Mouse (Mus musculus) liver, embryonic 14.5 days (tissue): ENCODE measurements at regions not wholly inside any gene's neighbourhood (a gene's known extent, or its start where the extent isn't known, plus 50 kb on each side); places are given as distances from the start of the nearest gene placed in this dataset.

Experiments used
- CTCF ChIP-seq: IDR thresholded peaks from 2 replicates; pipeline ENCODE4 v1.5.1; 2016; ENCODE audit warnings: antibody characterized with exemption, low read depth, control low read depth
- EP300 ChIP-seq: IDR thresholded peaks from 2 replicates; pipeline ENCODE4 v1.6.1; 2016; ENCODE audit warnings: antibody characterized with exemption, low read depth

DNA sequence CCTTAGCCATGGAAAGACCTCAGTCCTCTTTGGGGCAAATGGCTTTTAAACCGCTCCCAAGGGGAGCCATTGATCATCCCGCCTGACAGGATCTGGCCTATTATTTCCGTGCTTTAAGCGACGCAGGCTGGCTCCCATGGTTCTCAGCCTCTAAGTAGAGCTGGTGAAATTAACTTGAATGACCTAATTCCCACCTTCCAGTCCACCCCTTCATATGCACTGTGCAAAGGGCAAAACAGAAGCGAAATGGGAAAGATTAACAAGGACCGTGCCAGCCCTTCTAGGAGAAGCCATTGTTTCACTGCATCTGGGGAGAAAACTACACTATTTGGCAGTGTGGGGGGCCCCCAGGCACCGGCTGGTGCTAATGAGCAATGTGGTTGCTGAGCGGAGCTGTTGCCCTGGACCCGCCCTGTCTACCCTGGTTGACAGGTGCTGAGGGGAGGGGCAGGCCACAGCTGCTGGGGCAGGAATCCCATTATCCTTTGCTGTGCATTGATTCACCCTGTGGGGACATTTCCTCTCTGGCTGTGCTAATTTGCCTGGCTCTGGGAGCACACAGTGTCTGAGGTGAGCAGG is 378.3 kb upstream of the Id2 start:
- TF ChIP-seq EP300 (no peak), CTCF (no peak)
